Mouse (Mus musculus) midbrain, postnatal 0 days (tissue): ENCODE results near the gene Notch4. TPM values are rescaled to one million over a fixed set of nuclear protein-coding genes. Genes with fewer than 3 reads are reported as not detected.

ENCODE experiments used
- ATAC-seq: fragments of 200-750 bp; cut with Nextera tagmentation; 2 replicates; pipeline ENCODE4 v1.8.0; 2017; ENCODE audit warnings: moderate number of reproducible peaks, mild to moderate bottlenecking, moderate TSS enrichment, moderate library complexity; ENCODE audit not compliant: low FRiP score
- DNase-seq: peaks from one replicate; pipeline ENCODE4 v3.0.0-alpha.2; 2015; ENCODE audit warnings: low spot score
- H3K27ac ChIP-seq: fragments of 300-500 bp; sonication (generic); 2 replicates; pipeline ENCODE4 v1.5.1; 2014; ENCODE audit warnings: low read depth, mild to moderate bottlenecking, low read length, mixed read lengths
- H3K27me3 ChIP-seq: fragments of 300-500 bp; sonication (generic); 2 replicates; pipeline ENCODE4 v1.6.1; 2014; ENCODE audit warnings: low read length, control low read depth, mixed read lengths; ENCODE audit not compliant: insufficient read depth
- H3K36me3 ChIP-seq: fragments of 300-500 bp; sonication (generic); 2 replicates; pipeline ENCODE4 v1.6.1; 2014; ENCODE audit warnings: low read length, control low read depth, mixed read lengths; ENCODE audit not compliant: insufficient read depth
- H3K4me1 ChIP-seq: fragments of 300-500 bp; sonication (generic); 2 replicates; pipeline ENCODE4 v1.6.1; 2014; ENCODE audit warnings: mild to moderate bottlenecking, control low read depth, antibody characterized with exemption, low read length, mixed read lengths; ENCODE audit not compliant: insufficient read depth
- H3K4me2 ChIP-seq: fragments of 300-500 bp; sonication (generic); 2 replicates; pipeline ENCODE4 v1.6.1; 2014; ENCODE audit warnings: low read depth, mild to moderate bottlenecking, low read length, mixed read lengths; ENCODE audit not compliant: poor library complexity, severe bottlenecking
- H3K4me3 ChIP-seq: fragments of 300-500 bp; sonication (generic); 2 replicates; pipeline ENCODE4 v1.5.1; 2014; ENCODE audit warnings: low read depth, mild to moderate bottlenecking, low read length, moderate library complexity
- H3K9ac ChIP-seq: fragments of 300-500 bp; sonication (generic); replicated peaks from 2 replicates; pipeline ENCODE4 v1.6.1; 2014; ENCODE audit warnings: mild to moderate bottlenecking, low read length, moderate library complexity, mixed read lengths; ENCODE audit not compliant: poor library complexity, severe bottlenecking
- H3K9me3 ChIP-seq: fragments of 300-500 bp; sonication (generic); 2 replicates; pipeline ENCODE4 v1.6.1; 2016; ENCODE audit warnings: low read length, control low read depth
- CTCF ChIP-seq: IDR thresholded peaks from 2 replicates; pipeline ENCODE4 v1.5.1; 2016; ENCODE audit warnings: antibody characterized with exemption, mild to moderate bottlenecking
- WGBS: fragments of 180-500 bp; shearing (Covaris S2); extraction: QIAGEN DNeasy Blood & Tissue Kit; methylation state at CpG from one replicate; pipeline ENCODE4 v1.1.7; 2014; 5-methylcytosine and 5-hydroxymethylcytosine counted together
- polyA plus RNA-seq: library from polyadenylated mRNA; unstranded; fragments of >200 nt; fragmentation: Nextera tagmentation; extraction: Ambion mirVana; gene quantifications from 2 replicates; pipeline ENCODE4 v1.2.1, GENCODE M21; 2015
- total RNA-seq: library from RNA; depleted of rRNA; stranded (reverse); fragments of >200 nt; gene quantifications from 2 replicates; pipeline ENCODE4 v1.2.3, GENCODE M21; 2014

Gene Notch4
- total and polyA plus RNA-seq, 2 experiments from 2014 or later: 6.1 to 44.3 TPM

- H3K4me1 ChIP-seq: peaks cover 4% of the 10 kb centered on the region; the same call in 1 of the 2 replicates
- H3K27ac ChIP-seq: no peak overlapping the region
- DNase-seq (no peak), ATAC-seq (no peak)
- 69% methylated on average over 9 of the region's 9 CpGs for WGBS
- 0 out of 2 replicates have a peak, but pooled peaks have one; percentile 2 for TF ChIP-seq CTCF
- no peaks in the 10 kb centered on the region for H3K9me3 ChIP-seq
- H3K27me3 ChIP-seq: no peaks in the 10 kb centered on the region
- H3K4me2 ChIP-seq: no peak overlapping the region
- H3K4me3 ChIP-seq: no peak overlapping the region
- H3K9ac ChIP-seq: no peak overlapping the region
- peaks cover 17% of the 10 kb centered on the region for H3K36me3 ChIP-seq
Observed at GRCm38 (mm10) chr17:34599891-34600290, 35.8 kb downstream of the Notch4 start.

- Histone ChIP-seq H3K27ac (no peak overlapping the region), H3K4me2 (no peak overlapping the region; the same call in 1 of the 2 replicates), H3K9me3 (no peaks in the 10 kb centered on the region), H3K4me1 (peaks cover 8% of the 10 kb centered on the region; the same call in 1 of the 2 replicates), H3K9ac (no peak overlapping the region), H3K27me3 (no peaks in the 10 kb centered on the region), H3K4me3 (peak overlapping the region; percentile 63; the same call in 1 of the 2 replicates), H3K36me3 (peaks cover 7% of the 10 kb centered on the region; the same call in 1 of the 2 replicates)
- 87% methylated on average over 12 of the region's 12 CpGs for whole genome bisulfite sequencing
- TF ChIP-seq CTCF: no peak
- ATAC-seq (no peak), DNase-seq (no peak)
Observed at GRCm38 (mm10) chr17:34601796-34602195, 37.7 kb downstream of the Notch4 start.

GRCm38 (mm10) chr17:34603375-34604060 is 39.5 kb downstream of the Notch4 start, which contains the start of gene Rnf5:
Rnf5 (minus strand) TSS chr17:34603690.
- peaks cover 14% of the 10 kb centered on the region; the same call in 1 of the 2 replicates for H3K4me1 ChIP-seq
- H3K27me3 ChIP-seq: no peaks in the 10 kb centered on the region
- no peak for TF ChIP-seq CTCF
- DNase-seq: peak; percentile 100
- peaks cover 7% of the 10 kb centered on the region; the same call in 1 of the 2 replicates for H3K36me3 ChIP-seq
- WGBS: under 1% methylated on average over 29 of the region's 30 CpGs
- no peaks in the 10 kb centered on the region for H3K9me3 ChIP-seq
- H3K4me3 ChIP-seq: peak within 1 kb of the TSS; percentile 87
- peak within 1 kb of the TSS; percentile 78 for H3K9ac ChIP-seq
- peak within 1 kb of the TSS; percentile 92 for H3K4me2 ChIP-seq
- H3K27ac ChIP-seq: peak within 1 kb of the TSS; percentile 90
- peak; percentile 93 for ATAC-seq

- H3K9me3 ChIP-seq: no peaks in the 10 kb centered on the region
- H3K36me3 ChIP-seq: peaks cover 7% of the 10 kb centered on the region; the same call in 1 of the 2 replicates
- H3K4me2 ChIP-seq: peak within 1 kb of the TSS; percentile 92
- DNase-seq (peak; percentile 100), ATAC-seq (peak; percentile 90)
- H3K9ac ChIP-seq: peak within 1 kb of the TSS; percentile 78
- no peaks in the 10 kb centered on the region for H3K27me3 ChIP-seq
- WGBS: under 1% methylated on average over 34 of the region's 35 CpGs
- H3K27ac ChIP-seq: peak within 1 kb of the TSS; percentile 90
- peak within 1 kb of the TSS; percentile 87 for H3K4me3 ChIP-seq
- no peak for TF ChIP-seq CTCF
- H3K4me1 ChIP-seq: peaks cover 14% of the 10 kb centered on the region; the same call in 1 of the 2 replicates
Observed at GRCm38 (mm10) chr17:34604061-34604508, 40.0 kb downstream of the Notch4 start, which contains the start of gene Agpat1. Agpat1 (plus strand) TSS chr17:34604262.

GRCm38 (mm10) chr17:34604511-34605237 is 40.6 kb downstream of the Notch4 start:
- WGBS: 16% methylated on average over 24 of the region's 24 CpGs
- Histone ChIP-seq H3K9ac (peak overlapping the region; percentile 60), H3K27me3 (no peaks in the 10 kb centered on the region), H3K4me1 (peaks cover 14% of the 10 kb centered on the region; the same call in 1 of the 2 replicates), H3K4me3 (peak overlapping the region; percentile 87), H3K4me2 (peak overlapping the region; percentile 92), H3K9me3 (no peaks in the 10 kb centered on the region), H3K27ac (peak overlapping the region; percentile 90), H3K36me3 (peaks cover 7% of the 10 kb centered on the region; the same call in 1 of the 2 replicates)
- no peak for DNase-seq
- TF ChIP-seq CTCF: no peak
- ATAC-seq: no peak; the same call in 1 of the 2 replicates
